Mouse (Mus musculus) heart, embryonic 12.5 days (tissue): ENCODE data around the gene Dcxr. TPM values are rescaled to one million over a fixed set of nuclear protein-coding genes. Genes with fewer than 3 reads are reported as not detected.

ENCODE experiments used
- ATAC-seq: fragments of 200-750 bp; cut with Nextera tagmentation; 2 replicates; pipeline ENCODE4 v1.8.0; 2017; ENCODE audit warnings: moderate TSS enrichment, moderate library complexity; ENCODE audit not compliant: insufficient number of reproducible peaks, low FRiP score
- H3K27ac ChIP-seq: fragments of 300-500 bp; sonication (generic); 2 replicates; pipeline ENCODE4 v1.5.1; 2016; ENCODE audit warnings: mild to moderate bottlenecking, moderate library complexity; ENCODE audit not compliant: poor library complexity, severe bottlenecking
- H3K27me3 ChIP-seq: fragments of 300-500 bp; sonication (generic); replicated peaks from 2 replicates; pipeline ENCODE4 v1.6.1; 2016; ENCODE audit warnings: mild to moderate bottlenecking, moderate library complexity
- H3K36me3 ChIP-seq: fragments of 300-500 bp; sonication (generic); 2 replicates; pipeline ENCODE4 v1.6.1; 2016; ENCODE audit warnings: mild to moderate bottlenecking, moderate library complexity
- H3K4me1 ChIP-seq: fragments of 300-500 bp; sonication (generic); replicated peaks from 2 replicates; pipeline ENCODE4 v1.6.1; 2016; ENCODE audit warnings: mild to moderate bottlenecking
- H3K4me2 ChIP-seq: fragments of 300-500 bp; sonication (generic); 2 replicates; pipeline ENCODE4 v1.6.1; 2016; ENCODE audit warnings: mild to moderate bottlenecking, moderate library complexity
- H3K4me3 ChIP-seq: fragments of 300-500 bp; sonication (generic); 2 replicates; pipeline ENCODE4 v1.5.1; 2016; ENCODE audit warnings: mild to moderate bottlenecking
- H3K9ac ChIP-seq: fragments of 300-500 bp; sonication (generic); 2 replicates; pipeline ENCODE4 v1.6.1; 2016; ENCODE audit warnings: mild to moderate bottlenecking, moderate library complexity
- H3K9me3 ChIP-seq: fragments of 300-500 bp; sonication (generic); replicated peaks from 2 replicates; pipeline ENCODE4 v1.6.1; 2016; ENCODE audit warnings: mild to moderate bottlenecking, moderate library complexity
- WGBS: fragments of 180-500 bp; shearing (Covaris S2); methylation state at CpG from one replicate; pipeline ENCODE4 v1.1.7; 2016; 5-methylcytosine and 5-hydroxymethylcytosine counted together
- polyA plus RNA-seq: library from polyadenylated mRNA; unstranded; fragments of >200 nt; fragmentation: Nextera tagmentation; extraction: Ambion mirVana; gene quantifications from 2 replicates; pipeline ENCODE4 v1.2.1, GENCODE M21; 2016

Gene Dcxr
- polyA plus RNA-seq, 1 experiment from 2014 or later: 5.4 TPM

DNA sequence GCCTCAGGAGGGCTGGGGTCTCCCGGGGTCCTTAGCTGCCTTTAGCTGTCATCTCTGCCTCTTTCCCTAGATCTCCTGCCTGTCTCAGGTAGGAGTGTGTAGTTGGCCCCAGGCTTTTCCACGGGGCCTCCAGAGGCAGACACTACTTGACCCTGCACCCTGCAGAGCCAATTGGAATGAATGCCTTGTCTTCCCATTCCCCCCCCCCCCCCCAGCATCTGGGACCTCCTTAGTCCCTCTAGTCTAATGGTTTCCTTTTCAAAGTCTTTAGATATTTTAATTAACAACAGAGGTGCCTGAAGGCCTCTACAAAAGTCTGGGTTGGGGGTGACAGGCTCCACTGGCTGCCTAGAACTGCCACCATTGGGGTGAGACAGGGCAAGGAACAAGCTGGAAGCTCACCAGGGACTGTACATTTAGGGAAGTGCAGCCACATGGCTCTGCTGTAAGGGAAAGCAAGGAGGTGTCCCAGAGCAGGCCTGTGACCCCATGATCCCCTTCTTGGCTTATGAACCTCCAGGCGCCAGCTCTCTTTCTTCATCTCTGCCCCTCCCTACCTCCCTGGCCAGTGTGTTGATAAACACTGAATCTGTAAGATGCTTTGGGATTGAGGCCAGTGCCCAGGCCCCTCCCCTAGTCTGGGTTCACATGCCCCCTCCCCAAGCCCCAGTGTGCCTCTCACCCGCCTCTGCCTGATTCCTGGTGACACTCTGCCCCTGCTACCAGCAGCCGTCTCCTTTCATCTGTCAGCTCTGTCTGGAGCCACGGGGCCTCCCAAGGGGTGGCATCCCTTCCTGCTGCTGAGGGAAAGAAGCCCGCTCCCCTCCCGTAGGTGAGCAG lies 22.4 kb downstream of the Dcxr start:
- Histone ChIP-seq H3K4me2 (peak overlapping the region; percentile 37), H3K4me1 (peaks cover 55% of the 10 kb centered on the region), H3K9me3 (no peaks in the 10 kb centered on the region), H3K27me3 (no peaks in the 10 kb centered on the region), H3K4me3 (no peak overlapping the region), H3K27ac (peak overlapping the region; percentile 83), H3K36me3 (peaks cover 40% of the 10 kb centered on the region), H3K9ac (peak overlapping the region; percentile 48)
- peak; percentile 37 for ATAC-seq
- 19% methylated on average over 8 of the region's 8 CpGs for WGBS

DNA sequence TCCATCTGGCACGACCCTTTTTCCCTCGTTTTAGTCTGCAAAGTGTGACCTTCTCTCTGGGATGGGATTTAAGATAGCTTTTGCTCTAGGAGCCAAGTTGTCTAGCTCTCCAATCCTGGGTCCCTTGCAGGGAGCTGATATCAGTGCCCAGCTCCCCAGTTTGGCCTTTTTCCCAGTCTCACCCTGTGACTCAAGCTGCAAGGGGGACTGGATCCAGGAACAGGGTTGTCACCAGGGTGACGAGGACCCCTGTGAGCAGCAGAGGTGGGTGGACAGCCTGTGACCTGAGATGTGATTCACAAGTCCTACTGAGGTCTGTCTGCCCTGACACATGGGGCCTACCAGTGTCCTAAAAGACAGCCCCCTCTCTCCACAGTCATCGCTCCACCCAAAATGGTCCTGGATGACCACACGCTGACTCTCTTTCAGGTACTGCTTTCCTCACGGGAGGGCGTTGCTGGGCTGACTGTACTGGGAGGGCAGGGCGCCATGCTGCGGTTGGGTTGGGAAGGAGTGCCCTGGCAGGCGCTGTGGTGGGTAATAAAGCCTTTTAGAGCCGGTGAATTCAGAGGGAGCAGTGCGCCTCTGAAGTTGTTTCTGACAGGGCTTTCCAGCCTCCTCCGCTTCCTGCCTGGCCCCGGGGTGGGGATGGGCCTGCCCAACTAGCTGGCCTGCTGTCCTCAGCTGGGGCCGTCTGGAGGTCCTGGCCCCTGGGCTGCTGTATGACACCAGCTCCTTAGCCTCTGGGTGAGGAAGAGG lies 23.2 kb downstream of the Dcxr start:
- WGBS: 41% methylated on average over 15 of the region's 15 CpGs
- Histone ChIP-seq H3K4me3 (no peak overlapping the region), H3K36me3 (peaks cover 38% of the 10 kb centered on the region), H3K4me2 (peak overlapping the region; percentile 37), H3K27me3 (no peaks in the 10 kb centered on the region), H3K4me1 (peaks cover 64% of the 10 kb centered on the region), H3K9me3 (no peaks in the 10 kb centered on the region), H3K9ac (peak overlapping the region; percentile 41; the same call in 1 of the 2 replicates), H3K27ac (peak overlapping the region; percentile 83)
- no peak for ATAC-seq

DNA sequence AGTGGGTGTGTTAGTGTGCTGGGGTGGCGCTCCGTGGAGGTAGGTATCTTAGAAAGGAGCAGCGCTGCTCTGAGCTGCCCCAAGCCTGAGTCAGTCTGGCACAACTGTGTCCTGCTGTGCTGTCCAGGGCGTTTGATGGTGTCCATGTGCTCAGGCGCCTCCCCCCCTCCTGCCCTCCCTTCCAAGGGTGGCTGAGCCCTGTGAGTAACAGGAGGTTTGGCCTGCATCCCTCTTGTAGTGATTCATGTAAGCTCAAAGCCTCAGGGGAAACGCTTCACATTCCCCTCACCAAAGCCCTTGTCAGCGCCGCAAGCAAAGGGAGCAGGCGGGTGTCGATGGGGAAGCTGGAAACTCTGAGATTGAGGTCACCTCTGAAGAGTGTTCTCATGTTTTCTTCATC lies 29.3 kb downstream of the Dcxr start:
- peaks cover 56% of the 10 kb centered on the region for H3K4me1 ChIP-seq
- peaks cover 51% of the 10 kb centered on the region for H3K36me3 ChIP-seq
- H3K4me3 ChIP-seq: no peak overlapping the region
- 27% methylated on average over 10 of the region's 10 CpGs for WGBS
- ATAC-seq: peak; percentile 66
- no peak overlapping the region for H3K4me2 ChIP-seq
- 0 out of 2 replicates have a peak overlapping the region, but pooled peaks have one; percentile 21 for H3K9ac ChIP-seq
- H3K27ac ChIP-seq: peak overlapping the region; percentile 88
- no peaks in the 10 kb centered on the region for H3K9me3 ChIP-seq
- H3K27me3 ChIP-seq: no peaks in the 10 kb centered on the region

DNA sequence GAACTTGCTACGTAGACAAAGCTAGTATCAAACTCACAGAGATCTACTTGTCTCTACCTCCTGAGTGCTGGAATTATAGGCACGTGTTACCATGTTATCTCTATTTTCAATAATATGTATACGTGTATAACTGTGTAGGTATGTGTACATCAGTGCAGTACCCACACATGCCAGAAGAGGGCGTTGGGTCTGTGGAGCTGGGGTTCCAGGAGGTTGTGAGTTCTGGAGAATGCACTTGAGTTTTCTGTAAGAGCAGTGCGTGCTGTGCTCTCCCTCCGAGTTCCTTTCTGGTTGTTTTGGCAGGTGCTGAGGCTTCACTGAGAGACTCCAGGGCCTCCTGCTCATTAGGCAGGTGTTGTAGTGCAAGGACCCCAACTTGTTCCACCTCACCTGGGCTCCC lies 30.5 kb downstream of the Dcxr start:
- no peak overlapping the region for H3K4me2 ChIP-seq
- peaks cover 44% of the 10 kb centered on the region for H3K36me3 ChIP-seq
- WGBS: 88% methylated on average over 6 of the region's 6 CpGs
- H3K27me3 ChIP-seq: no peaks in the 10 kb centered on the region
- ATAC-seq: no peak
- H3K9me3 ChIP-seq: no peaks in the 10 kb centered on the region
- no peak overlapping the region for H3K9ac ChIP-seq
- H3K4me1 ChIP-seq: peaks cover 63% of the 10 kb centered on the region
- no peak overlapping the region for H3K27ac ChIP-seq
- no peak overlapping the region for H3K4me3 ChIP-seq

DNA sequence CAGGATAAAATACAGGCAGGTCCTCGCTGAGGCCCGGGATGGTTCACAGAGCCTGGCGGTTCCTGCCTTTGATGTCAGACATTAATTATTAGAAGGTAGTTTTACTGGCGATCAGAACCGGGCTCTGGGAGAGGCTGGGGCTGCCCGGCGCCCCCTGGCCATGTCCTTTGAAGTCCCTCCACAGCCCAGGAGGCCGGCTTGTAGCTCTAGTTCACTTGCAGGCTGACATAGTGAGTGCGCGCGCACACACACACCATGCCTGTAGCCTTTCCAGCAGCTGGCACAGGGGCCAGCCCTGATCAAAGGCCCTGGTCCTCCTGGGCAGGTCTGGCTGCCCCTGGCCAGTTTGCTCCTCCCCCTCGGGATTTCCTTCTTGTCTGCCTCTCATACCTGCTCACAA lies 31.4 kb downstream of the Dcxr start:
- H3K9me3 ChIP-seq: no peaks in the 10 kb centered on the region
- no peak overlapping the region for H3K4me3 ChIP-seq
- peaks cover 63% of the 10 kb centered on the region for H3K4me1 ChIP-seq
- H3K27ac ChIP-seq: peak overlapping the region; percentile 15
- 52% methylated on average over 12 of the region's 12 CpGs for WGBS
- H3K27me3 ChIP-seq: no peaks in the 10 kb centered on the region
- no peak; the same call in 1 of the 2 replicates for ATAC-seq
- H3K9ac ChIP-seq: no peak overlapping the region
- peaks cover 40% of the 10 kb centered on the region for H3K36me3 ChIP-seq
- H3K4me2 ChIP-seq: no peak overlapping the region

DNA sequence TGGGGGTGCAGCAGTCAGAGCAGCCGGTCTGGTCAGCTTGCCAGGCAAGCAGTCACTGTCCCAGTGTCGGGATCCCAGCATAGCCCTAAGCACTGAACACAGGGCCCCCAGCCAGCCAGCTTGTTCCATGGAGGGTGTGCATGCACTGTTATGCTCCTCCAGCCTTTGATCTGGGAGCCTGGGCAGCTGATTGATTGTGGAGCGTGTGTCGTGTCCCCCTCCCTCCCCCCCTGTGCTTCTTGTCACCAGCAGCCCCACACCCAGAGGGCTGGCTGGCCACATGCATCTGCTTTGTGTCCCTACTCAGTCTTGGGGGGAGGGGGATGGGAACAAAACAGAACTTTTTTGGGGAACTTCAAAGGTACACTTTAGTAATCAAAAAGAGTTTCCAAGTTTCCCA lies 31.9 kb downstream of the Dcxr start:
- peaks cover 40% of the 10 kb centered on the region for H3K36me3 ChIP-seq
- H3K4me1 ChIP-seq: peaks cover 63% of the 10 kb centered on the region
- peak overlapping the region; percentile 52; the same call in 1 of the 2 replicates for H3K27ac ChIP-seq

DNA sequence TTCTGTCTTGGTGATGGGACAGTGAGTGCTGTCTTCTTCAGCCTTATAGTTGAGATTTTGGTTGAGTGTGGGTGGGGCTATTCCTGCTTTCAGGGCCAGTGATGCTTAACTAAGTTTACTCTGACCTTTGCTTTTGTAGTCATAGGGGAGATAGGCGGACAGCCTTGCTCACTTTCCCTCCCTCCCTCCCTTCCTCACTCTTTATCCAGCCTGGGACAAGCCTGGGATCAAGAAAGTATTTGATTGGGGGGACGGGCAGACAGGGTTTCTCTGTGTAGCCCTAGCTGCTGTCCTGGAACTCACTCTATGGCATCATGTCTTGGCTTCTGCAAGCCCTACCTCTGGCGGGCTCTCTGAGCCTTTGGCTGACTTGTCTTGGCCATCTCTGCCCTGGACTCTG lies 33.6 kb downstream of the Dcxr start:
- no peak for ATAC-seq
- peaks cover 47% of the 10 kb centered on the region for H3K4me1 ChIP-seq
- no peak overlapping the region for H3K27ac ChIP-seq
- 84% methylated on average over 3 of the region's 3 CpGs for WGBS
- H3K4me2 ChIP-seq: no peak overlapping the region
- no peak overlapping the region for H3K9ac ChIP-seq
- H3K9me3 ChIP-seq: no peaks in the 10 kb centered on the region
- no peak overlapping the region for H3K4me3 ChIP-seq
- peaks cover 41% of the 10 kb centered on the region for H3K36me3 ChIP-seq
- H3K27me3 ChIP-seq: no peaks in the 10 kb centered on the region

More for the DNA sequence above, 31.9 kb downstream of the Dcxr start:
- WGBS: 26% methylated on average over 4 of the region's 4 CpGs
- no peaks in the 10 kb centered on the region for H3K27me3 ChIP-seq
- H3K4me2 ChIP-seq: peak overlapping the region; percentile 15; the same call in 1 of the 2 replicates
- no peak overlapping the region for H3K4me3 ChIP-seq
- peak overlapping the region; percentile 37; the same call in 1 of the 2 replicates for H3K9ac ChIP-seq
- no peaks in the 10 kb centered on the region for H3K9me3 ChIP-seq
- peak; percentile 38; the same call in 1 of the 2 replicates for ATAC-seq

DNA sequence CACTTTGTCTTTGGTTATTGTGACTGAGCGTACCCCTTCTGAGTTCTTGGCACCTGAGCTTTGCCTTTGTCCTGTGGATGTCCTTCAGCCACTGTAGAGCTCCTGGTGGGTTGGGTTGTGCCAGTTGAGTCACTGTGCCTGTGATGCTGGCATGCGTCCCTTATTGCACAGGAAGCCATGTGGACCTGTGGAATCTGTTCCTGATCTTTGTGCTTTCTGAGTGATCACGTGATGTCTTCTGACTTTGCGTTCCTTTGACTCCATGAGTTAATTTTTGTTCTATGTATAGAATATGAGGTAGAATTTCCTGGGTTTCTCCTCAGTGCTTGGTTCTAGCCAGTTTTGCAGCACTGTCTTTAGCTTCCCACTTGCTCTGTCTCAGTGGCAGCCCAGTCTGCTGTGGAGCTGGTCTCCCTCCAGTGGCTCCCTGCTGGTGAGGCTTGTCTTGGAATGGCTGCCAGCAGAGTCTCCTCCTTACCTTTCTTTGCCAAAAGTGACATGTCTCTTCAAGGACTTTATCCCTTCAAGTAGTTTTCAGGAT lies 34.5 kb downstream of the Dcxr start:
- 90% methylated on average over 4 of the region's 4 CpGs for WGBS
- peaks cover 51% of the 10 kb centered on the region for H3K36me3 ChIP-seq

DNA sequence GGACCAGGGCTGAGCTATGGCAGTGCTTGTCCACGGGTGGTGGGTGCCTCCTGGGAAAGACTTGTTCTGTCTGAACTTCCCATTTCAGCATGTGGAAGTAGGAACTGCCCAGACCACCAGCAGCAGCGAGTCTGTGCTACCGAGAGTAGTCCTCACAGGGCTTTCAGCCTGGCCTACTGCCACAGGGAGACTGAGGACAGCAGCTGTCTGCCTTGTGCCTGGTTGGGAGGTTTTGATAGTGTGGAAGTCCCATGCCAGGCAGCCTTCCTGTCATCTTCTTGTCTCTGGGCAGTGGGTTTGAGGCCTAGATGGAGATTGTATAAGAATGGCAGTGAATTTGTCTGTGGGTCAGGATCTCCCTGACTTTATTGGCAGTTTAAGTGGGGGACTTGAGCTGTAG lies 37.7 kb downstream of the Dcxr start:
- Histone ChIP-seq H3K4me3 (no peak overlapping the region), H3K36me3 (peaks cover 66% of the 10 kb centered on the region), H3K27ac (no peak overlapping the region), H3K9ac (no peak overlapping the region), H3K9me3 (no peaks in the 10 kb centered on the region), H3K4me1 (peaks cover 16% of the 10 kb centered on the region; the same call in 1 of the 2 replicates), H3K27me3 (no peaks in the 10 kb centered on the region), H3K4me2 (no peak overlapping the region)
- ATAC-seq: no peak
- 77% methylated on average over 3 of the region's 3 CpGs for WGBS

More for the DNA sequence above, 34.5 kb downstream of the Dcxr start:
- Histone ChIP-seq H3K4me3 (no peak overlapping the region), H3K9ac (no peak overlapping the region), H3K4me1 (peaks cover 38% of the 10 kb centered on the region), H3K27me3 (no peaks in the 10 kb centered on the region), H3K4me2 (no peak overlapping the region), H3K27ac (no peak overlapping the region), H3K9me3 (no peaks in the 10 kb centered on the region)
- ATAC-seq: no peak

DNA sequence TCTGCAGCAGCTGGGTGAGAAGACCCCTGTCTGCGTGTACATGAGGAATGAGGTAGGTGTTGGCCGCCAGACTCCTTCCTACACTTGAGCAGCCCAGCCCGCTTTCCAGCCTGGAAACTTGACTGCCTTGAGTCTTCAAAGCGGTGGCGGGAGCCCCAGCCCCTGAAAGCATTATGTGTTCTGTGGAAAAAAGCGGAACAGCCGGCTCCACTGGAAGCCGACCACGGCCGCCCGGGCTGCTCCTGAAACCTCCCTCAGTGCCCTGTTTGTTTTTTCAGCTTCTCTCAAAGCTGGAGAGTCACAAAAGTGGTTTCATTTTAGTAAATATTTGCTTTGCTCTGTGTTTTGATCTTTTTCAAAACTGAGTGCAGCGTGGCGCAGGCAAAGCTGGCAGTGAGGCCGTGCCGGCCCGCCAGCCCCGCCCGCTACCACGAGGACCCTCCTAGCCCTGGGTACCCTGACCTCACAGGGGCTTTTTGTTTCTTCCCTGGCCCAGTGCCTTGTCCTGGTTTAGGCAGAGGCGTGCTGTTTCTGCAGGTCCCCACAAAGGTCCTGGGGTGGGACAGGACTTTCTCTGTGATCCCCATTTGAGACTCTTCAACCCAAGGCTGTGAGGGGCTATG lies 40.3 kb downstream of the Dcxr start:
- H3K27me3 ChIP-seq: no peaks in the 10 kb centered on the region
- H3K9ac ChIP-seq: no peak overlapping the region
- no peak overlapping the region for H3K27ac ChIP-seq
- no peak for ATAC-seq
- H3K4me1 ChIP-seq: peaks cover 10% of the 10 kb centered on the region; the same call in 1 of the 2 replicates
- no peak overlapping the region for H3K4me3 ChIP-seq
- H3K36me3 ChIP-seq: peaks cover 77% of the 10 kb centered on the region
- 88% methylated on average over 20 of the region's 20 CpGs for WGBS
- no peaks in the 10 kb centered on the region for H3K9me3 ChIP-seq
- H3K4me2 ChIP-seq: no peak overlapping the region
